Mouse (Mus musculus) liver, postnatal 0 days (tissue): Measurements from ENCODE around the gene Dcaf17.

Source experiments
- CTCF ChIP-seq: sonication (generic); IDR thresholded peaks from 2 replicates; pipeline ENCODE4 v1.5.1; 2016; ENCODE audit warnings: antibody characterized with exemption, low read depth
- EP300 ChIP-seq: IDR thresholded peaks from 2 replicates; pipeline ENCODE4 v1.6.1; 2016; ENCODE audit warnings: antibody characterized with exemption, low read depth, mild to moderate bottlenecking

DNA sequence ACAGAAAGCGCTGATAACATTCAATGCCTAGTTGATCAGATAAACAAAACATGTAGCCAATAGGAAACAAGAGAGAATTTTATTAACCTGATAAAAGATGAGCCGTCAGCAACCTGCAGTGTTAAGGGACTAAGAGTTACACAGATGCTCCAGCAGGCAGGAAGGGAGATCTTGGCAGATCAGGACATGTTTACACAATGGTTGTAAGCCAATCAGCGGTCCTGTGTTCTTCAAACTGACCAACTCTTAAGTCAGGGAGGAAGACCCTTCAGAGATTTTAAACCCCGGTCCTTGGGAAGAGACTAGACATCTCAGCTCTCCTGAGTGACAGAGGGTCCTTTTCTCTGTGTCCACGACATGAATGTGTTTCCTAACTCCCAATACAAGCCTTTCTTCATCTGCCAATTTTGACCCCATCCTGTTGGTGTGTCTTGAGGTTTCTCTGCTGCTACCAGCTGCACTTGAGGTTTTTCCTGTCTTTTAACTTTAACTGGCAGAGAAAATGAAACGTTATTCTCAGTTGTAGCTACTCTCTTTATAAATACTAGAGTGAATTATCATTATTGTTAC lies 8.3 kb upstream of the Dcaf17 start:
- TF ChIP-seq EP300 = no peak
- no peak for TF ChIP-seq CTCF
